Mouse (Mus musculus) E14TG2a.4 (cell line): ENCODE measurements around the gene Aaas.

Experiments
- H3K27me3 ChIP-seq: 2 replicates; pipeline ENCODE4 v1.6.1; 2014; ENCODE audit warnings: low read length, control low read depth; ENCODE audit not compliant: insufficient read depth
- H3K36me3 ChIP-seq: 2 replicates; pipeline ENCODE4 v1.6.1; 2014; ENCODE audit warnings: low read length, control low read depth; ENCODE audit not compliant: insufficient read depth
- H3K4me1 ChIP-seq: replicated peaks from 2 replicates; pipeline ENCODE4 v1.6.1; 2014; ENCODE audit warnings: low read depth, low read length, control low read depth
- H3K4me3 ChIP-seq: replicated peaks from 2 replicates; pipeline ENCODE4 v1.5.1; 2014; ENCODE audit warnings: mild to moderate bottlenecking, low read length
- H3K9me3 ChIP-seq: 2 replicates; pipeline ENCODE4 v1.6.1; 2014; ENCODE audit warnings: low read length, control low read depth
- CTCF ChIP-seq: conservative IDR thresholded peaks from 2 replicates; pipeline ENCODE4 v1.5.1; 2014; ENCODE audit warnings: low read length
- NANOG ChIP-seq: IDR thresholded peaks from 2 replicates; pipeline ENCODE4 v1.6.1; 2014; ENCODE audit warnings: borderline replicate concordance, low read length, mixed read lengths
- POU5F1 ChIP-seq: IDR thresholded peaks from 2 replicates; pipeline ENCODE4 v1.6.1; 2014; ENCODE audit warnings: low read length, borderline replicate concordance

Gene Aaas

DNA sequence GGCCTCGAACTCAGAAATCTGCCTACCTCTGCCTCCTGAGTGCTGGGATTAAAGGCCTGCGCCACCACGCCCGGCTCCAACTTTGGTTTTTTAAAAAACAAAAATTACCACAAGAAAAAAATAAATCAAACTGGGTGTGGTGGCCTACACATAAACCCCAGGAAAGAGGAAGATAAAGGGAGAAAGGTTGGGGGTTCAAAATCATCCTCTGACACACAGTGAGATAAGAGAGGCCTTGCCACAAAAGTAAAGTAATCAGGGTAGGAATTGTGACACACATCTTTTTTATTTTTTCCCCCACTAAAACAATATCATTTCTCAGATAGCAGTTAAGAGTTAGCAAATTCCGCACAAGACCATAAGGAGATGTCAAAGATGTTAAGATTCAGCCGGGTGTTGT is 33.1 kb upstream of the Aaas start:
- 0 out of 2 replicates have a peak, but pooled peaks cover 4% of the 10 kb centered on the region for H3K27me3 ChIP-seq
- H3K4me3 ChIP-seq: no peak overlapping the region
- H3K4me1 ChIP-seq: peaks cover 43% of the 10 kb centered on the region
- TF ChIP-seq POU5F1 (no peak), NANOG (no peak), CTCF (no peak)
- no peaks in the 10 kb centered on the region for H3K9me3 ChIP-seq
- H3K36me3 ChIP-seq: no peaks in the 10 kb centered on the region

DNA sequence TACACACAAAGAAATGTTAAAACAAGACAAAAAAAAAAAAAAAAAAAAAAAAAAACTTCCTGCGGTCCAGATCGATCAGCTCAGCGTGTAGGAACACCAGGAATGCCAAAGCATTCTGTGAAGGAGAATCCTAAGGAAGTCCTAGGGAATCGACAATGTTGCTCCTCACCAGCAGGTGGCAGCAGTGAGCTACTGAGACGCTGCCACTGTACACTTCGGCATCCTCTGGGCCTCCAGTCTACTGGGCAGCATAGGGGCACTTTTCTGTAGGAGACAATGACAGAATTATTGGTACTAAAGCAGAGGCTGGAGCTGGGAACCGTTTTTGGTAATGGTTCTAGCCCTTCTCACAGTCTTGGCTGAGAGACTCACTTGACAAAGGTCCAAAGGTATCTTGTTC is 31.0 kb upstream of the Aaas start:
- H3K4me1 ChIP-seq: peaks cover 50% of the 10 kb centered on the region
- peaks cover 14% of the 10 kb centered on the region for H3K27me3 ChIP-seq
- no peaks in the 10 kb centered on the region for H3K9me3 ChIP-seq
- H3K4me3 ChIP-seq: no peak overlapping the region
- TF ChIP-seq NANOG (no peak), POU5F1 (no peak), CTCF (peak; percentile 90)
- no peaks in the 10 kb centered on the region for H3K36me3 ChIP-seq

DNA sequence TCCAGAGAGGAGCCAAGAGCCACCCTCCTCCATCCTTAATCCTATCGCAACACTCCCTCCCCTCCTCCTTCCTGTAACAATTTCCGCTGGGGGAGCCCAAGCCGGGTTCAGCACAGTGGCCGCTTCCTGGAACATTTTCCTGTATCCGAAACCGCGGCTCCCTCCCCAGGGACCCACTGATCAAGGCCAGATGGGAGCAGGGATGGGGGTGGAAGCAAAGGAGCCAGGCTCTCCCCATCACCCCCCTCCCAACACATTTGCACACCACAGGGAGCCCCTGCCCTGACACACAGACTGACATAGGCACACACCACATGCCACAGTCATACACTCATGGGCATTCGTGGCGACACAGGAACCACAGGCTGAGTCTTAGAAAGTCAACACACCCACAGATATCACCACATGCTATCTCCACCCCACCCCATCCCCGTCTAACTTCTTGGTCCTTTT is 27.3 kb upstream of the Aaas start:
- no peaks in the 10 kb centered on the region for H3K36me3 ChIP-seq
- no peak for TF ChIP-seq POU5F1
- no peak for TF ChIP-seq CTCF
- TF ChIP-seq NANOG: no peak

DNA sequence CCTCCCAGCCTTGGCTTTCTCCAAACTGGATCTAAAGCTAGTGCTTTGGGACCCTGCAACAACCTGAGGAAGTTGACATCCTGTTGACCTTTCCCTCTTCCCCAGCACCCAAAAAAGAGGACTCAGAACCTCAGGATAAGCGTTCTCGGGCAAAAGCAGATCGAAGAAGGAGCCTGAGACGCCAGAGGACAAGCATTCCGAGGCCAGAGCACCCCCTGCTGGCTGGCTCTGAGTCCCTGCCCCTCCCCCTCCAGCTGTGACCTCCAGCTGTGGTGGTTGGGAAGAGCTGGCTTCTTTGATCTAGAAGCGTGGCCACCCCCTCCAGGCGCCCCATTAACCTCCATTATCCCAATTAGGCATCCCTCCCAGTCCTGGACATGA is 26.6 kb upstream of the Aaas start:
- Histone ChIP-seq H3K36me3 (no peaks in the 10 kb centered on the region), H3K27me3 (peaks cover 51% of the 10 kb centered on the region), H3K9me3 (no peaks in the 10 kb centered on the region), H3K4me1 (peaks cover 34% of the 10 kb centered on the region), H3K4me3 (peak overlapping the region; percentile 87)
- no peak for TF ChIP-seq NANOG
- TF ChIP-seq CTCF: peak; percentile 35

More for the DNA sequence above, 27.3 kb upstream of the Aaas start:
- peaks cover 47% of the 10 kb centered on the region for H3K27me3 ChIP-seq
- H3K4me3 ChIP-seq: peak overlapping the region; percentile 87
- peaks cover 39% of the 10 kb centered on the region for H3K4me1 ChIP-seq
- H3K9me3 ChIP-seq: no peaks in the 10 kb centered on the region

DNA sequence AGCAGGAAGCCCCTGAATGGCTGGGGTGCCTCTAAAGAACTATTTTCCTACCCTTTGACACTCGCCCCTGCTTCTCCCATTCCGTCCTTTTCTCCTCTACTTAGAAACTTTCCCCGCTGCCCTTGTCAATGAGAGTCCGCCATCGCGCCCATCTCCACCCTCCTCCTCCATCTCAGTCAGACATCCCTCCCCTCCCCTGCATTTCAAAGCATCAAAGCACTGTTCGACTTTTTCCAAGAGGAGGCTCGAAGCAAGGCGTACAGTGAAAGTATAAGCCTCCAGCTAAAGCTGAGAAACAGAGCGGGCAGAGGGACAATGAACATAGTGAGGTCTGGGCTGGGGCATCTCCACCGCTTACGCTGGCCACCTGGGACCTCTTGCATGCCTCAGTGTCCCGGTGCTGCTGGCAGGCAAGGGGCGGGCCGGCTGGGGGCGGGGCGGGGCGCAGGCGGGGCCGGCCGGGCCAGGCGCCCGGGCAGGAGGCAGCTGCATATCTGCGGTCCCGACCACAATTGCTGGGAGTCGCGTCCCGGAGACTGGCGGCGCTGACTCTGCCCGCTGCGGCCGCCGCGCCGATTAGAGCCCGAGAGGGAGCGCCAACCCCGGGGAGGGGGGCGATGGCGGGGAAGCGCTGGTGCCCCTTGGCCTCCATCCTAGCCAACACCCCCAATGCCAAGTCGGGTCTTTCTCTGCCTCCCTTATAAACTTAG is 26.0 kb upstream of the Aaas start:
- TF ChIP-seq CTCF (no peak), POU5F1 (no peak), NANOG (no peak)
- Histone ChIP-seq H3K36me3 (no peaks in the 10 kb centered on the region), H3K4me3 (peak overlapping the region; percentile 87), H3K4me1 (peaks cover 34% of the 10 kb centered on the region), H3K27me3 (peaks cover 56% of the 10 kb centered on the region), H3K9me3 (no peaks in the 10 kb centered on the region)

DNA sequence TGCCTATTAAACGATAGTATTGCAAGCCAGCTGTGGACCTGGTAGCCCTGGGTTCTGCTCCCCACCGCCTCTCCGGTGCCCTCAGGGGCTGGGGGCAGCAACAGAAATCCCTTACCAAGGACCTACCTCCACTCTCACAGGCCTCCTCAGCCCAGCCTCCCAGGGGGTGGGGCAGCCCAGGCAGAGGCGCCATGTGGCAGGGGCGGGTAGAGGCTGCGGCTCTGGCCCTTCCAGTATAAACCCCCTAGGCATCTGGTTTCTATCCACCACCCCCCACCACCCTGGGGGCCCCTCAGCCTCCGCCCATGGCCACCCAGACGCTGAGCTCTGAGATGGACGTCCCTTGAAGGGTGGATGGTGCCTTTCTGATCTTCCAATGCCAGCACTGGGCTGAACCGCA is 20.2 kb upstream of the Aaas start:
- peaks cover 43% of the 10 kb centered on the region for H3K4me1 ChIP-seq
- no peaks in the 10 kb centered on the region for H3K36me3 ChIP-seq
- peak overlapping the region; percentile 68 for H3K4me3 ChIP-seq
- TF ChIP-seq POU5F1 (no peak), NANOG (no peak), CTCF (no peak)
- peaks cover 88% of the 10 kb centered on the region for H3K27me3 ChIP-seq
- no peaks in the 10 kb centered on the region for H3K9me3 ChIP-seq

DNA sequence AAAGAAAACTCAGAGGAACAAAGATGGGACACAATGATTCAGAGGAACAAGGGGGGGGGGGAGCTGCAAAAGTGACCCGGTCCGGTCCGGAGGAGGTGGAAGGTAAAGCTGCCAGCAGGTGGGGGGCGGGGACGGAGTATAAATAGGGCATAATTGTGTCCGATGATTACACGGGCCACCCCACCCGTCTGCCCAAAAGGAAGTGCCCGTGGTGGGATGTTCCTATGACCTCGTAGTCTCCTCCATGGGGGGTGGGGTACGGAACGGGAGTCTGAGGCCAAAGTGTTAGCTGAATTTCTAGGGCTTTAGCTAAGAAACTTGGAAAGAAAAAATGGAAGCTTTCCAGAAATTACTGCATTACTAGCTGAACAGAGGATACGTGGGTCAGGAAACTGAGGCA is 19.4 kb upstream of the Aaas start:
- Histone ChIP-seq H3K36me3 (no peaks in the 10 kb centered on the region), H3K4me3 (peak overlapping the region; percentile 68), H3K4me1 (peaks cover 44% of the 10 kb centered on the region), H3K9me3 (no peaks in the 10 kb centered on the region), H3K27me3 (peaks cover 88% of the 10 kb centered on the region)
- TF ChIP-seq POU5F1 (no peak), CTCF (no peak), NANOG (no peak)

DNA sequence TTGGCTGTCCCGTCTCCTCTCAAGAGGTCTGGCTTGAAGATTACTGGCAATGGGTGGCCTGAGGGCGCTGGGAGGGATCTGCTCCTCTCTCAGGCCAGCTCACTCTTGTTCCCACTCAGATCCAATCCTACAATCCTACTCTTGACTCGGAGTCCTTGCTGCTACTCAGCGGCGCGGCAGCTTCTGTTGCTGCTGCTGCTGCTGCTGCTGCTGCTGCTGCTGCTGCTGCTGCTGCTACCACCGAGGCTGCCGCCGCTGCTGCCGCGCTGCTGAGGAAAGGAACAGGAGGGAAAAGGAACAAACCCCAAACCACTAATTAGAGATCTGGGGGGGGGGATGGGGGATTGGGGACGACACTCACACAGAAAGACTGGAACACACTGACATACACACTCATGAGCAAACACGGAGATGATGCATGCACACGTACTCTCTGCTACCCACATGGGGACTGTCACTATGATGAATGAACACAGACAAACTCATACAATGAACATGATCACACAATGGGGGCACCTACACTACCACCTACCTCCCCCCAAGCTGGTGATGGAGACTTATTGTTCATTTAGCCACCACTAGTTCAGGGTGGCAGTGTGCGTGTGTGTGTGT is 16.3 kb upstream of the Aaas start, which contains the start of gene Sp7:
Gene Sp7, minus strand, starts transcription at position 450 of the 612 bp plus-strand sequence.
- Histone ChIP-seq H3K4me1 (peaks cover 46% of the 10 kb centered on the region), H3K4me3 (peak within 1 kb of the TSS; percentile 26; the same call in 1 of the 2 replicates), H3K27me3 (peaks cover 93% of the 10 kb centered on the region), H3K36me3 (no peaks in the 10 kb centered on the region), H3K9me3 (no peaks in the 10 kb centered on the region)
- TF ChIP-seq POU5F1: no peak
- no peak for TF ChIP-seq CTCF
- TF ChIP-seq NANOG: no peak
